Mouse (Mus musculus): ENCODE results near the gene Gpc6. TPM values are rescaled to one million over a fixed set of nuclear protein-coding genes. Genes with fewer than 3 reads are reported as not detected.

The Gpc6 gene
- polyA plus RNA-seq, 2 experiments = 26.1 to 39.5 TPM

DNA sequence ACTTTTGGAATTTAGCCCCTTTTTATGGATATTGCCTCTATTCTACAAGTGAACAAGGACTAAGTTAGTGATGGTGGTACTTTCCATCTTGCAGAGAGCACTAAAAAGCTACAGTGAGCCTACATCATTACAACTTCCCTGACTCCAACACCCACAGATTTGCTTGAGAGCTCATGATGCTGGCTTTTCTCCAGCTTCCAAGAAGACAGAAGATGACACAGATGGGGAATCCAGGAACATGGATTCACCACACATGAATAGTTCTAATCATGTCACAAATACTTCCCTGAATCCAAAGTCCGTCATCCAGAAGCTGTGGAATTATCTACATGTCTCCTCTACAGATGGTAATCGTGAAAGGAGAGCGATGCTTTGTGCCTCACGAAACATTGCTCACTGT, 882.7 kb downstream of the Gpc6 start:
- Histone ChIP-seq H3K36me3 (ENCODE audit: control insufficient read depth, insufficient read depth, low read length) (no peaks in the 10 kb centered on the region), H3K4me1 (ENCODE audit: control insufficient read depth, insufficient read depth, low read length) (peaks cover 14% of the 10 kb centered on the region), H3K9ac (ENCODE audit: low read depth, low read length, severe bottlenecking) (no peak overlapping the region), H3K27me3 (ENCODE audit: control insufficient read depth, insufficient read depth, low read length) (no peaks in the 10 kb centered on the region), H3K27ac (replicated peaks; ENCODE audit: low read depth, low read length) (no peak overlapping the region), H3K9me3 (ENCODE audit: control insufficient read depth, low read length) (no peaks in the 10 kb centered on the region), H3K4me3 (replicated peaks; ENCODE audit: low read length) (no peak overlapping the region), H3K4me2 (replicated peaks; ENCODE audit: low read depth, low read length, severe bottlenecking) (no peak overlapping the region)
- TF ChIP-seq POLR2A (IDR thresholded peaks at IDR 0.05; ENCODE audit: borderline replicate concordance, extremely low read depth, insufficient read depth, insufficient read length) = no peak
- ATAC-seq (ENCODE audit: low FRiP score, low read depth) = no peak
- no peak for DNase-seq (ENCODE audit: low spot score)
- 95% methylated on average over 4 of the region's 4 CpGs for WGBS

DNA sequence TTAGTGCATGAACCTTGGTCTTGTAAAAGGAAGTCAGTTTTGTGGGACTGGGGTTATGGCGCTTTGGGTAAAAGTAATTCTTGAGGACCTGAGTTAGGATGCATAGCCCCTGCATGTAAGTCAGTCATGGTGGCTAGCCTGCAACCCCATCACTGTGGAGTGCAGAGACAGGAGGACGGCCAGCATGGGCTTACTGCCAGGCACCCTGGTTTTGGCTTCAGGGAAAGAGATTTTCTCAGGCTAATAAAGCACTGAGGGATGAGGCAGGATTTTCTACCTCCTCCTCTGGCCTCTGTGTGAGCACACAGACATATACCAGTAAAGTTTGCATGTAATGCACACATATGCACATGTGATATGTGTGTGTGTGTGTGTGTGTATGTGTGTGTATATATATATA, 883.2 kb downstream of the Gpc6 start:
- 83% methylated on average over 2 of the region's 2 CpGs for WGBS
- Histone ChIP-seq H3K27me3 (ENCODE audit: control insufficient read depth, insufficient read depth, low read length) (no peaks in the 10 kb centered on the region), H3K9me3 (ENCODE audit: control insufficient read depth, low read length) (no peaks in the 10 kb centered on the region), H3K4me1 (ENCODE audit: control insufficient read depth, insufficient read depth, low read length) (peaks cover 14% of the 10 kb centered on the region), H3K36me3 (ENCODE audit: control insufficient read depth, insufficient read depth, low read length) (no peaks in the 10 kb centered on the region), H3K4me3 (replicated peaks; ENCODE audit: low read length) (no peak overlapping the region), H3K9ac (ENCODE audit: low read depth, low read length, severe bottlenecking) (no peak overlapping the region), H3K4me2 (replicated peaks; ENCODE audit: low read depth, low read length, severe bottlenecking) (no peak overlapping the region), H3K27ac (replicated peaks; ENCODE audit: low read depth, low read length) (no peak overlapping the region)
- DNase-seq (ENCODE audit: low spot score) (no peak), ATAC-seq (ENCODE audit: low FRiP score, low read depth) (no peak)
- no peak for TF ChIP-seq POLR2A (IDR thresholded peaks at IDR 0.05; ENCODE audit: borderline replicate concordance, extremely low read depth, insufficient read depth, insufficient read length)

DNA sequence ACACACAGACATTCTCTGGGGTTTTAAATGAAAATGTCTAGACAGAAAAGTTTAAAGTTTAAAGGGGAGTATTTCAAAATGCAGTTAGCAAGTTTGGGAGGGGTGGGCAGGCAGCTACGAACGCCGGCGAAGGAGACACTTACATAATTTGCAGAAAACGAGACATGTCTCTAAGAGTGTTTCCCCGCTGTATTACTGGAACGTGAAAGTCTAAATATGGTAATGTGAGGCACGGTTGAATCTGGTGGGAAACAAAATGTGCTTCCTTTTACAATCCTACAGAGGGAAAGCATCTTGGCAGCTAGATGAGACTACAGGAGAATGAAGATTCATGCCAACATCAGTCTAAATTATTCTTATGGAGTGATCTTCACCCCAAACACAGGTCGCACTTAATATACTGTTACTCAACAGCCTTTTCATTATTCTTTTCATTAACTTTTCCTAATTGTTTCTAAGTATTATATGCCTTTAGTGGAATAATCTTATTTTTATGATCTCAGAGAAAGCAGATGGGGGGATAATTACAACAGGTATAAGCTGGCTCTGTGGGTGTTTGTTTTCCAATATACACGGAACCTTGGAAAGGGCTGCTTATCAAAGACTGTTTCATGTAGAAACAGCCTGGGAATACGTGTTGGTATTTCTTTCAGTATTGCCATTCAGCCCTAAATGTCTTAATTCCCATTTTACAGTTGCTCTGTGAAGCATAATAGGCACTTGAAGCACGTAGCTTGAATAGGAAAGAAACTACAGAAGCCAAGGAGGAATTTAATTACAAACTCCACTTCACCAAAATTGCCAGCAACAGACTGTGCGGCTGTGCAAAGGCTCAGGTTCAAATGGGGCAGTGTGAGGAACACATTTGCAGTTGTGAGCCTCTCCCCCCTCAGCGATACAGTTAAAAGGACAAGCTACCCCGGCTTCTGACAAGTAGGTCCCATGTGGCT, 885.5 kb downstream of the Gpc6 start:
- WGBS = 68% methylated on average over 15 of the region's 15 CpGs
- Histone ChIP-seq H3K4me1 (ENCODE audit: control insufficient read depth, insufficient read depth, low read length) (peaks cover 14% of the 10 kb centered on the region), H3K27me3 (ENCODE audit: control insufficient read depth, insufficient read depth, low read length) (no peaks in the 10 kb centered on the region), H3K9ac (ENCODE audit: low read depth, low read length, severe bottlenecking) (no peak overlapping the region), H3K36me3 (ENCODE audit: control insufficient read depth, insufficient read depth, low read length) (no peaks in the 10 kb centered on the region), H3K9me3 (ENCODE audit: control insufficient read depth, low read length) (no peaks in the 10 kb centered on the region), H3K4me2 (replicated peaks; ENCODE audit: low read depth, low read length, severe bottlenecking) (no peak overlapping the region), H3K27ac (replicated peaks; ENCODE audit: low read depth, low read length) (no peak overlapping the region), H3K4me3 (replicated peaks; ENCODE audit: low read length) (no peak overlapping the region)
- ATAC-seq (ENCODE audit: low FRiP score, low read depth) (no peak), DNase-seq (ENCODE audit: low spot score) (no peak)
- TF ChIP-seq POLR2A (IDR thresholded peaks at IDR 0.05; ENCODE audit: borderline replicate concordance, extremely low read depth, insufficient read depth, insufficient read length) = no peak

DNA sequence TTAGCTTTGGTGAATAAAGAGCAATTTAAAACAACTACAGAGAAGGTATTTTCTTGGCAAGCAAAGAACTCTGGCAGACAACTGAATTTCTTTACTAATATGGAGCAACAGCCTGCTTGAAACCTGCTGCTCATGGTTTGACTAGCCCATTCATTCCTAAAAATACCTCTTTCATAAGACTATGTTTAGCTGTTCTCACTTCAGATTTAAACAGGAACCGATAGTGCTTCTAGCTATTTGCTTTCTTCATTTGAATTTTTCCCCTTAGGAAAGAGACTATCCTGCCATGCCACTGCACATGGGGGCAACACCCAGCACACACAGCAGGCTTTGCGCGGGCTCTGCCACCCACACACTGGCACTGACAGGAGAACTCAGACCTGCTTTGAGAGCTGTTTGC, 888.4 kb downstream of the Gpc6 start:
- no peak overlapping the region for H3K9ac ChIP-seq (ENCODE audit: low read depth, low read length, severe bottlenecking)
- ATAC-seq (ENCODE audit: low FRiP score, low read depth) = peak; percentile 55

DNA sequence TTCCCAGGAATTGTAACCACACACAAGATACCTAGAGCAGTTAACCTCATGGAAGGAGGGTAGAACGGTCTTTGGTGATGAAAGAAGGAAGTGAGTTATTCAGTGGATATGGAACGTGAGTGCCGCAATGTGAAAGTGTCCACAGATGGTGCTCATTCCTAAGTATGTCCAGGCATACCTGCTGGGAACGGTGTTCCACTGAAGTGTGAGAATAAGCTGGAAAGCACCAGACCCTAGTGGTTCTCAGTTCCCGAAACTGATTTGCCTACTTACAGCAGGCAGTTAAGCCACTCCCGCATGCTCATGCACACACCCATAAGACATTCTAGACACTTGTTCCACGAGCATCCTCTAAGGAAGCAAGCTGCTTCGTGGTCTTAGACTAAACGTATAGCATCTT, 890.9 kb downstream of the Gpc6 start:
- ATAC-seq (ENCODE audit: low FRiP score, low read depth) = no peak
- 83% methylated on average over 9 of the region's 9 CpGs for WGBS
- Histone ChIP-seq H3K36me3 (ENCODE audit: control insufficient read depth, insufficient read depth, low read length) (no peaks in the 10 kb centered on the region), H3K4me3 (replicated peaks; ENCODE audit: low read length) (no peak overlapping the region), H3K27me3 (ENCODE audit: control insufficient read depth, insufficient read depth, low read length) (no peaks in the 10 kb centered on the region), H3K4me1 (ENCODE audit: control insufficient read depth, insufficient read depth, low read length) (peaks cover 8% of the 10 kb centered on the region), H3K9ac (ENCODE audit: low read depth, low read length, severe bottlenecking) (no peak overlapping the region), H3K4me2 (replicated peaks; ENCODE audit: low read depth, low read length, severe bottlenecking) (no peak overlapping the region), H3K27ac (replicated peaks; ENCODE audit: low read depth, low read length) (no peak overlapping the region), H3K9me3 (ENCODE audit: control insufficient read depth, low read length) (no peaks in the 10 kb centered on the region)
- DNase-seq (ENCODE audit: low spot score) = no peak
- TF ChIP-seq POLR2A (IDR thresholded peaks at IDR 0.05; ENCODE audit: borderline replicate concordance, extremely low read depth, insufficient read depth, insufficient read length) = no peak

More for the DNA sequence above, 888.4 kb downstream of the Gpc6 start:
- no peak overlapping the region for H3K27ac ChIP-seq (replicated peaks; ENCODE audit: low read depth, low read length)
- no peaks in the 10 kb centered on the region for H3K36me3 ChIP-seq (ENCODE audit: control insufficient read depth, insufficient read depth, low read length)
- no peaks in the 10 kb centered on the region for H3K9me3 ChIP-seq (ENCODE audit: control insufficient read depth, low read length)
- H3K27me3 ChIP-seq (ENCODE audit: control insufficient read depth, insufficient read depth, low read length) = no peaks in the 10 kb centered on the region
- peaks cover 14% of the 10 kb centered on the region for H3K4me1 ChIP-seq (ENCODE audit: control insufficient read depth, insufficient read depth, low read length)
- TF ChIP-seq POLR2A (IDR thresholded peaks at IDR 0.05; ENCODE audit: borderline replicate concordance, extremely low read depth, insufficient read depth, insufficient read length) = no peak
- H3K4me2 ChIP-seq (replicated peaks; ENCODE audit: low read depth, low read length, severe bottlenecking) = no peak overlapping the region
- 75% methylated on average over 3 of the region's 3 CpGs for WGBS
- H3K4me3 ChIP-seq (replicated peaks; ENCODE audit: low read length) = no peak overlapping the region
- peak; percentile 55 for DNase-seq (ENCODE audit: low spot score)

Measured in limb, embryonic 14.5 days (tissue).